Mouse (Mus musculus): ENCODE measurements at regions not wholly inside any gene's neighbourhood (a gene's known extent, or its start where the extent isn't known, plus 50 kb on each side); places are given as distances from the start of the nearest gene placed in this dataset.

DNA sequence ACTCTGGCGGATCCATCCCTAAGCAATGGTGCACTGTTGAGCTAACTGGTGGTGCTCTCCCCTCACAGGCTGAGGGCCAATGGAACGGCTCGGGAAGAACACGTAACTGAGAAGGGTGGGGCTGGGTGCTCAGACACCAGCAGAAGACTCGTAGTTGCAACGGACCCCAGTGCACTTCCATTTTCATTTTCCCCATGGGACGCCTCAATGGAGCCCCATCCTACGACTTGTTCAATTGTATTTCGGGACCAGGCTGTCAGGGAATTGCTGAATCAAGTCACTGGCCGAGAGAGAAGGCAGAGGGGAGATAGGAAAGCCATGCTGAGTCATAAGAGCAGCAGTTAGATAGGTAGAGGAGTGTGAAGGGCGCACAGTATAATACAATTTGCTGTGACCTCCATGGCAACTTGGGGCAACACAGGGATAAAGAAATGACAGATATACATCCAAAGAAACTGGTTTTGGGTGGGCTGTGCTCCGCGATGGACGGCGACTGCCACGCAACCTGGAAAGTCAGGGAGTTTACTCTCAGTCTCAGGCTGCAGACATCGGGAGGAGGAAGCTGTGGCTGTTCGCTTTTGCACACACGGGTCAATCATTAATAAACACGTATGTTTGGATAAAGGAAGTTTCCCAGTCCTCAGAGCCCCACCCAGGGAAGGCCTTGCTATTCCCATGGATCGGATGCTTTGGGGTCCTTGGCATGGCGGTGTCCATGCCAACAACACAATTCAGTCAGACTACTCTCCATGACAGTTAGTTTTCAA lies 160.1 kb downstream of the Etnk1 start:
- no peak overlapping the region for H3K4me3 ChIP-seq (ENCODE audit: low read depth, low read length)
- ATAC-seq (no peak), DNase-seq (ENCODE audit: low spot score) (no peak)
- H3K4me2 ChIP-seq (ENCODE audit: low read length), result no peak overlapping the region
- 87% methylated on average over 22 of the region's 22 CpGs for WGBS
- no peaks in the 10 kb centered on the region for H3K27me3 ChIP-seq (replicated peaks; ENCODE audit: control insufficient read depth, insufficient read depth, low read length)
- H3K27ac ChIP-seq (ENCODE audit: low read depth, low read length), result no peak overlapping the region
- no peaks in the 10 kb centered on the region for H3K4me1 ChIP-seq (ENCODE audit: control insufficient read depth, insufficient read depth, low read length)
- no peaks in the 10 kb centered on the region for H3K9me3 ChIP-seq (replicated peaks; ENCODE audit: control insufficient read depth, low read length)
- H3K36me3 ChIP-seq (ENCODE audit: control insufficient read depth, insufficient read depth, low read length), result no peaks in the 10 kb centered on the region
- H3K9ac ChIP-seq (ENCODE audit: low read length), result no peak overlapping the region

DNA sequence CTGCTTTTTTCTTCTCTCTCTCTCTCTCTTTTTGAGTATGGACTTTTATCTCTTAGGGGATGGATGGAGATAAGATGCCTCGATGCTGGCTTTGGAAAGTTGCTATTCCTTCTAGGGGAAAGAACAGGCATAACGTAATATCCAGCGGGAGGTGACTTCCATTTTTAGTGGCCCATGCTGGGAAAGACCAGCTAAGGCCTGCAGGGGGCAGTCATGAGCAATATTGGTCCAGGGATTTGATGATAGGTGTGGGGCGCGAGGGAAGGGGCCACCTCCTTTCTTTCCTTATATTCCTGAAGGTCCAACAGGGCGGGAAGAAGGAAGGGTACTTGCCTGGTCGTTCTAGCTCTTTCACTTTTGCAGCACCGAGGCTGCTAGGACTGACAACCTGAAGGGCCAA lies 160.8 kb downstream of the Etnk1 start:
- Histone ChIP-seq H3K9ac (ENCODE audit: low read length) (no peak overlapping the region), H3K9me3 (replicated peaks; ENCODE audit: control insufficient read depth, low read length) (no peaks in the 10 kb centered on the region), H3K27me3 (replicated peaks; ENCODE audit: control insufficient read depth, insufficient read depth, low read length) (no peaks in the 10 kb centered on the region), H3K36me3 (ENCODE audit: control insufficient read depth, insufficient read depth, low read length) (no peaks in the 10 kb centered on the region), H3K4me3 (ENCODE audit: low read depth, low read length) (no peak overlapping the region), H3K4me1 (ENCODE audit: control insufficient read depth, insufficient read depth, low read length) (no peaks in the 10 kb centered on the region), H3K4me2 (ENCODE audit: low read length) (no peak overlapping the region), H3K27ac (ENCODE audit: low read depth, low read length) (no peak overlapping the region)
- WGBS, result 91% methylated on average over 8 of the region's 8 CpGs
- ATAC-seq (no peak), DNase-seq (ENCODE audit: low spot score) (no peak)

DNA sequence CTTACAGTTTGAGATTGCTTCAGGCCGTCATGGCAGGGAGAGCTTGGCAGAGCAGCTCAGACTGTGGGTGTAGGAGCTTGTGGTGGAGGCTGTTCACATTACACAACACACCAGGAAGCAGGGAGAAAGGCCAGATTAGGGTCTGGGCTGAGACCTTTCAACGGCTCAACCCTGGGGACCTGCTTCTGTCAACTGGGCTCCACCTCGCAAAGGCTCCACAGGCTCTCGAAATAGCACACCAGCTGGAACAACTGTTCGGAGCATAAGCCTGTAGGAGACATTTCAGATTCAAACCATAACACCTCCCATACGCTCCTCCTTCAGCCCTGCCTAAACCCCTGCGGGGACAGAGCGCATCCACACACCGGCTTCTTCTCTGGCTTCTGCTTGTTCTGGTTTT lies 161.2 kb downstream of the Etnk1 start:
- Histone ChIP-seq H3K4me1 (ENCODE audit: control insufficient read depth, insufficient read depth, low read length) (no peaks in the 10 kb centered on the region), H3K4me2 (ENCODE audit: low read length) (no peak overlapping the region)
- no peak for ATAC-seq

DNA sequence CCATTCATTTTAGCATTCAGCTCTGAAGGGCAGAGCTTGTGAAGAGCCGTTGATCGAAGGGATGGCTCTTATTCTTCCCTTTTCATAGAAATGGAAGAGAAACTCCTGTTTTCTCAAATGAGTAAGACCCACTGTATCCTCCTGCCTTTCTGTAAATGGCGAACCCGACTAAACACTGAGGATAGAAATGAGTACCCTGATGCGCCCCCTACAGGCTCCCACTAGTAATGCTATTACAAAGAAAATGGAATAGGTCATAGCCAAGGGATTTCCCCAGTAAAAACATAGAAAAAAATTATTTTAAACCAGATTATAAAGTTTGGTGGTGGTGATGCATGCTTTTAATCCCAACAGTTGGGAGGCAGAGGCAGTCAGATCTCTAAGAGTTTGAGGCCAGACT lies 162.1 kb downstream of the Etnk1 start:
- no peak for ATAC-seq
- H3K9ac ChIP-seq (ENCODE audit: low read length), result no peak overlapping the region
- H3K27ac ChIP-seq (ENCODE audit: low read depth, low read length), result no peak overlapping the region
- 76% methylated on average over 5 of the region's 5 CpGs for WGBS
- no peaks in the 10 kb centered on the region for H3K36me3 ChIP-seq (ENCODE audit: control insufficient read depth, insufficient read depth, low read length)
- no peak overlapping the region for H3K4me3 ChIP-seq (ENCODE audit: low read depth, low read length)
- H3K27me3 ChIP-seq (replicated peaks; ENCODE audit: control insufficient read depth, insufficient read depth, low read length), result no peaks in the 10 kb centered on the region
- no peaks in the 10 kb centered on the region for H3K9me3 ChIP-seq (replicated peaks; ENCODE audit: control insufficient read depth, low read length)
- no peaks in the 10 kb centered on the region for H3K4me1 ChIP-seq (ENCODE audit: control insufficient read depth, insufficient read depth, low read length)
- no peak overlapping the region for H3K4me2 ChIP-seq (ENCODE audit: low read length)
- DNase-seq (ENCODE audit: low spot score), result no peak

More for the DNA sequence above, 161.2 kb downstream of the Etnk1 start:
- H3K27me3 ChIP-seq (replicated peaks; ENCODE audit: control insufficient read depth, insufficient read depth, low read length), result no peaks in the 10 kb centered on the region
- H3K4me3 ChIP-seq (ENCODE audit: low read depth, low read length), result no peak overlapping the region
- WGBS, result 88% methylated on average over 9 of the region's 9 CpGs
- H3K36me3 ChIP-seq (ENCODE audit: control insufficient read depth, insufficient read depth, low read length), result no peaks in the 10 kb centered on the region
- no peak for DNase-seq (ENCODE audit: low spot score)
- no peaks in the 10 kb centered on the region for H3K9me3 ChIP-seq (replicated peaks; ENCODE audit: control insufficient read depth, low read length)
- no peak overlapping the region for H3K27ac ChIP-seq (ENCODE audit: low read depth, low read length)
- no peak overlapping the region for H3K9ac ChIP-seq (ENCODE audit: low read length)

- DNase-seq (ENCODE audit: low spot score) (no peak), ATAC-seq (no peak)
- H3K4me3 ChIP-seq (ENCODE audit: low read depth, low read length), result no peak overlapping the region
- H3K4me1 ChIP-seq (ENCODE audit: control insufficient read depth, insufficient read depth, low read length), result no peaks in the 10 kb centered on the region
- H3K9me3 ChIP-seq (replicated peaks; ENCODE audit: control insufficient read depth, low read length), result no peaks in the 10 kb centered on the region
- no peak overlapping the region for H3K9ac ChIP-seq (ENCODE audit: low read length)
- H3K27me3 ChIP-seq (replicated peaks; ENCODE audit: control insufficient read depth, insufficient read depth, low read length), result no peaks in the 10 kb centered on the region
- H3K4me2 ChIP-seq (ENCODE audit: low read length), result no peak overlapping the region
- WGBS, result 95% methylated on average over 8 of the region's 8 CpGs
- no peak overlapping the region for H3K27ac ChIP-seq (ENCODE audit: low read depth, low read length)
- H3K36me3 ChIP-seq (ENCODE audit: control insufficient read depth, insufficient read depth, low read length), result no peaks in the 10 kb centered on the region
Measured at GRCm38 (mm10) chr6:143333493-143333892, 166.5 kb downstream of the Etnk1 start.

DNA sequence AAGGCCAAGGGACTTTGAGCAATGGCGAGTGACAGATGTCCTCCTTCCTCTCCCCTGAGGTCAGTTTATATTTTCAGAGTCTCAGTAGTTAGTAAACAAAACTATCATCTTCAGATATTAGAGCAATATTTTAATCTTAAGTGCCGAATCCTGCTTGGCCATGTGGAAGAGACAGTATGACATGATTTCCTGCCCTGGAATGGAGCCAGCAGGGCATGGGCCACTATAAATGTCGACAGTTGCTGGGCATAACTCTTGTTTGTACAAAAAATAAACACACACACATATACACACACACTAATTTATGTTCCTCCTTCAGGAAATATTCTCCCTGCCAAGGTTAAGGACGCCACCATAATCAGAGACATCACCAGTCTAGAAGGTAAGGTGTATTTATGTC lies 169.6 kb downstream of the Etnk1 start:
- Histone ChIP-seq H3K27ac (ENCODE audit: low read depth, low read length) (no peak overlapping the region), H3K9ac (ENCODE audit: low read length) (no peak overlapping the region), H3K4me2 (ENCODE audit: low read length) (no peak overlapping the region), H3K4me1 (ENCODE audit: control insufficient read depth, insufficient read depth, low read length) (no peaks in the 10 kb centered on the region), H3K9me3 (replicated peaks; ENCODE audit: control insufficient read depth, low read length) (no peaks in the 10 kb centered on the region), H3K36me3 (ENCODE audit: control insufficient read depth, insufficient read depth, low read length) (no peaks in the 10 kb centered on the region), H3K27me3 (replicated peaks; ENCODE audit: control insufficient read depth, insufficient read depth, low read length) (no peaks in the 10 kb centered on the region), H3K4me3 (ENCODE audit: low read depth, low read length) (no peak overlapping the region)
- 88% methylated on average over 4 of the region's 4 CpGs for WGBS
- DNase-seq (ENCODE audit: low spot score) (no peak), ATAC-seq (no peak)

GRCm38 (mm10) chr6:143349000-143349399 lies 182.0 kb downstream of the Etnk1 start:
- Histone ChIP-seq H3K4me1 (ENCODE audit: control insufficient read depth, insufficient read depth, low read length) (no peaks in the 10 kb centered on the region), H3K9ac (ENCODE audit: low read length) (no peak overlapping the region), H3K4me2 (ENCODE audit: low read length) (no peak overlapping the region), H3K27ac (ENCODE audit: low read depth, low read length) (no peak overlapping the region), H3K4me3 (ENCODE audit: low read depth, low read length) (no peak overlapping the region), H3K9me3 (replicated peaks; ENCODE audit: control insufficient read depth, low read length) (no peaks in the 10 kb centered on the region), H3K36me3 (ENCODE audit: control insufficient read depth, insufficient read depth, low read length) (no peaks in the 10 kb centered on the region), H3K27me3 (replicated peaks; ENCODE audit: control insufficient read depth, insufficient read depth, low read length) (no peaks in the 10 kb centered on the region)
- no peak for DNase-seq (ENCODE audit: low spot score)
- WGBS, result 95% methylated on average over 2 of the region's 2 CpGs
- ATAC-seq, result no peak

GRCm38 (mm10) chr6:143359320-143360032 lies 192.5 kb downstream of the Etnk1 start:
- peak; percentile 85 for DNase-seq (ENCODE audit: low spot score)

GRCm38 (mm10) chr6:143361149-143361725 lies 194.2 kb downstream of the Etnk1 start:
- Histone ChIP-seq H3K4me2 (ENCODE audit: low read length) (no peak overlapping the region), H3K27me3 (replicated peaks; ENCODE audit: control insufficient read depth, insufficient read depth, low read length) (no peaks in the 10 kb centered on the region), H3K4me3 (ENCODE audit: low read depth, low read length) (no peak overlapping the region), H3K9me3 (replicated peaks; ENCODE audit: control insufficient read depth, low read length) (no peaks in the 10 kb centered on the region), H3K27ac (ENCODE audit: low read depth, low read length) (no peak overlapping the region), H3K4me1 (ENCODE audit: control insufficient read depth, insufficient read depth, low read length) (peaks cover 3% of the 10 kb centered on the region; the same call in 1 of the 2 replicates), H3K36me3 (ENCODE audit: control insufficient read depth, insufficient read depth, low read length) (no peaks in the 10 kb centered on the region), H3K9ac (ENCODE audit: low read length) (no peak overlapping the region)
- DNase-seq (ENCODE audit: low spot score) (no peak), ATAC-seq (no peak)
- WGBS, result 82% methylated on average over 5 of the region's 5 CpGs

More at GRCm38 (mm10) chr6:143359320-143360032, 192.5 kb downstream of the Etnk1 start:
- 60% methylated on average over 7 of the region's 7 CpGs for WGBS
- Histone ChIP-seq H3K9me3 (replicated peaks; ENCODE audit: control insufficient read depth, low read length) (no peaks in the 10 kb centered on the region), H3K27ac (ENCODE audit: low read depth, low read length) (peak overlapping the region; percentile 78), H3K4me3 (ENCODE audit: low read depth, low read length) (no peak overlapping the region), H3K36me3 (ENCODE audit: control insufficient read depth, insufficient read depth, low read length) (no peaks in the 10 kb centered on the region), H3K27me3 (replicated peaks; ENCODE audit: control insufficient read depth, insufficient read depth, low read length) (no peaks in the 10 kb centered on the region), H3K4me1 (ENCODE audit: control insufficient read depth, insufficient read depth, low read length) (peaks cover 3% of the 10 kb centered on the region; the same call in 1 of the 2 replicates), H3K9ac (ENCODE audit: low read length) (no peak overlapping the region), H3K4me2 (ENCODE audit: low read length) (no peak overlapping the region)
- ATAC-seq, result peak; percentile 95
